Mouse (Mus musculus) heart, postnatal 0 days (tissue): ENCODE data around the gene Ifit1. TPM values are rescaled to one million over a fixed set of nuclear protein-coding genes. Genes with fewer than 3 reads are reported as not detected.
"Not testable (repeated sequence)": the region's sequence is repeated elsewhere in the genome, so short reads cannot be mapped to it uniquely, and the experiment has no call there.

Experiments used
- ATAC-seq: fragments of 200-750 bp; cut with Nextera tagmentation; 2 replicates; pipeline ENCODE4 v1.8.0; 2017; ENCODE audit warnings: low read depth, moderate number of reproducible peaks, moderate library complexity; ENCODE audit not compliant: insufficient read depth
- DNase-seq: peaks from one replicate; pipeline ENCODE4 v3.0.0-alpha.2; 2016; ENCODE audit warnings: low spot score
- H3K27ac ChIP-seq: fragments of 300-500 bp; sonication (generic); 2 replicates; pipeline ENCODE4 v1.5.1; 2014; ENCODE audit warnings: low read depth, mild to moderate bottlenecking
- H3K27me3 ChIP-seq: fragments of 300-500 bp; sonication (generic); 2 replicates; pipeline ENCODE4 v1.6.1; 2014; ENCODE audit warnings: low read length, mixed read lengths; ENCODE audit not compliant: control insufficient read depth, insufficient read depth
- H3K36me3 ChIP-seq: fragments of 300-500 bp; sonication (generic); replicated peaks from 2 replicates; pipeline ENCODE4 v1.6.1; 2014; ENCODE audit warnings: low read length, mixed read lengths; ENCODE audit not compliant: control insufficient read depth, insufficient read depth
- H3K4me1 ChIP-seq: fragments of 300-500 bp; sonication (generic); 2 replicates; pipeline ENCODE4 v1.6.1; 2014; ENCODE audit warnings: antibody characterized with exemption; ENCODE audit not compliant: control insufficient read depth, insufficient read depth
- H3K4me2 ChIP-seq: fragments of 300-500 bp; sonication (generic); 2 replicates; pipeline ENCODE4 v1.6.1; 2014; ENCODE audit warnings: low read depth, mild to moderate bottlenecking, low read length, moderate library complexity
- H3K4me3 ChIP-seq: fragments of 300-500 bp; sonication (generic); 2 replicates; pipeline ENCODE4 v1.5.1; 2014; ENCODE audit warnings: low read depth, low read length
- H3K9ac ChIP-seq: fragments of 300-500 bp; sonication (generic); replicated peaks from 2 replicates; pipeline ENCODE4 v1.6.1; 2014; ENCODE audit warnings: low read depth, low read length, mixed read lengths
- H3K9me3 ChIP-seq: fragments of 300-500 bp; sonication (generic); replicated peaks from 2 replicates; pipeline ENCODE4 v1.6.1; 2016; ENCODE audit warnings: low read length; ENCODE audit not compliant: control insufficient read depth
- CTCF ChIP-seq: IDR thresholded peaks from 2 replicates; pipeline ENCODE4 v1.5.1; 2016; ENCODE audit warnings: antibody characterized with exemption, control low read depth, low read depth
- EP300 ChIP-seq: IDR thresholded peaks from 2 replicates; pipeline ENCODE4 v1.6.1; 2016; ENCODE audit warnings: antibody characterized with exemption, low read depth
- WGBS: fragments of 180-500 bp; shearing (Covaris S2); extraction: QIAGEN DNeasy Blood & Tissue Kit; methylation state at CpG from one replicate; pipeline ENCODE4 v1.1.7; 2014; 5-methylcytosine and 5-hydroxymethylcytosine counted together
- polyA plus RNA-seq: library from polyadenylated mRNA; unstranded; fragments of >200 nt; fragmentation: Nextera tagmentation; extraction: Ambion mirVana; gene quantifications from 2 replicates; pipeline ENCODE4 v1.2.1, GENCODE M21; 2015
- total RNA-seq: library from RNA; depleted of rRNA; stranded (reverse); fragments of >200 nt; gene quantifications from 2 replicates; pipeline ENCODE4 v1.2.3, GENCODE M21; 2014; ENCODE audit warnings: low replicate concordance

The Ifit1 gene
- total and polyA plus RNA-seq, 2 experiments from 2014 or later = 1.2 to 4.4 TPM

GRCm38 (mm10) chr19:34605472-34605871 lies 35.2 kb upstream of the Ifit1 start:
- H3K4me3 ChIP-seq = no peak overlapping the region
- DNase-seq (no peak), ATAC-seq (no peak)
- TF ChIP-seq EP300 = no peak
- TF ChIP-seq CTCF = no peak
- no peak overlapping the region for H3K27ac ChIP-seq
- no peaks in the 10 kb centered on the region for H3K36me3 ChIP-seq
- H3K9me3 ChIP-seq = no peaks in the 10 kb centered on the region
- H3K4me2 ChIP-seq = no peak overlapping the region
- no peaks in the 10 kb centered on the region for H3K4me1 ChIP-seq
- H3K27me3 ChIP-seq = no peaks in the 10 kb centered on the region
- no peak overlapping the region for H3K9ac ChIP-seq
- 86% methylated on average over 3 of the region's 3 CpGs for WGBS

- H3K27me3 ChIP-seq, H3K4me2 ChIP-seq, H3K4me3 ChIP-seq, H3K4me1 ChIP-seq, H3K36me3 ChIP-seq, H3K9ac ChIP-seq, H3K9me3 ChIP-seq: not testable (repeated sequence)
- WGBS = 20% methylated on average over 4 of the region's 4 CpGs
- ATAC-seq (peak; percentile 82), DNase-seq (peak; percentile 29)
- H3K27ac ChIP-seq = peak within 1 kb of the TSS; percentile 35
Measured at GRCm38 (mm10) chr19:34607237-34608051, 33.2 kb upstream of the Ifit1 start, which contains the start of gene Ifit3b. Gene Ifit3b (plus strand): TSS chr19:34607970.

- not testable (repeated sequence) for H3K27ac ChIP-seq, DNase-seq, H3K4me3 ChIP-seq, ATAC-seq, H3K9ac ChIP-seq, H3K27me3 ChIP-seq, H3K36me3 ChIP-seq, H3K9me3 ChIP-seq, H3K4me2 ChIP-seq, H3K4me1 ChIP-seq
- 64% methylated on average over 3 of the region's 3 CpGs for WGBS
Measured at GRCm38 (mm10) chr19:34610118-34610517, 30.6 kb upstream of the Ifit1 start.

- not testable (repeated sequence) for H3K9ac ChIP-seq, ATAC-seq, H3K4me3 ChIP-seq, H3K4me2 ChIP-seq, H3K9me3 ChIP-seq, H3K4me1 ChIP-seq, DNase-seq, H3K36me3 ChIP-seq, H3K27ac ChIP-seq, H3K27me3 ChIP-seq
- 69% methylated on average over 5 of the region's 11 CpGs for WGBS
Measured at GRCm38 (mm10) chr19:34612243-34613001, 28.2 kb upstream of the Ifit1 start.

- no peak for ATAC-seq
- H3K4me3 ChIP-seq = no peak overlapping the region
- TF ChIP-seq EP300 = no peak
- TF ChIP-seq CTCF = no peak
- no peak overlapping the region for H3K9ac ChIP-seq
- H3K9me3 ChIP-seq = no peaks in the 10 kb centered on the region
- WGBS = 91% methylated on average over 5 of the region's 5 CpGs
- no peaks in the 10 kb centered on the region for H3K27me3 ChIP-seq
- no peak overlapping the region for H3K27ac ChIP-seq
- H3K4me1 ChIP-seq = no peaks in the 10 kb centered on the region
- no peaks in the 10 kb centered on the region for H3K36me3 ChIP-seq
- H3K4me2 ChIP-seq = no peak overlapping the region
- DNase-seq = no peak
Measured at GRCm38 (mm10) chr19:34620871-34621270, 19.8 kb upstream of the Ifit1 start.
